Mouse (Mus musculus): ENCODE measurements around the gene Noc4l. TPM values are rescaled to one million over a fixed set of nuclear protein-coding genes. Genes with fewer than 3 reads are reported as not detected.

Gene Noc4l
- polyA plus RNA-seq, 1 experiment = 57.6 TPM

DNA sequence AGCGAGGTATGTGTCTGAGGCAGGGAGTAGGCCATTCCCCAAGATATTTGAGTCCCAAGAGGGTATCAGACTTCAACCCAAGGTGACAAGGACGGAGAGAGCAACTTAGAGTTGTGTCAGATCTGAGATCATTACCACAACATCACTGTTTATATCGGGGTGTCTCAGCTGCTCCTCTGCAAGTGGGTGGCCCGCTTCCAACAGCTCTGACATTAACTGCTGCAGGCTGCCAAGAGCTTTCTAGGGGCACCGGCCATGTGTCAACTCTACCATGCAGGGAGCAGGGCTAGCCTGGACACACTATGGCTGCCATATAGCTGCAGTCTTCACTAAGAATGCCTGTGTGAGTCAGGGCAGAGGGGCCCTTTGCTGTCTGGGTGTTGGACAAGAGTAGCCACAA is 43.3 kb downstream of the Noc4l start:
- no peak for DNase-seq (ENCODE audit: low read depth in 1 of 2, low spot score in 2 of 2)
- H3K27ac ChIP-seq (ENCODE audit: insufficient read depth, low read length) = no peak overlapping the region
- H3K27me3 ChIP-seq (ENCODE audit: control insufficient read depth, insufficient read depth, low read length) = no peaks in the 10 kb centered on the region
- no peak overlapping the region for H3K4me3 ChIP-seq (ENCODE audit: extremely low read depth, insufficient read depth, insufficient read length)
- no peak for TF ChIP-seq CTCF (IDR thresholded peaks at IDR 0.05; ENCODE audit: extremely low read depth, insufficient read depth, insufficient read length, insufficient replicate concordance)
- no peak for TF ChIP-seq POLR2A (IDR thresholded peaks at IDR 0.05; ENCODE audit: low read depth, low read length)
- no peaks in the 10 kb centered on the region for H3K4me1 ChIP-seq (ENCODE audit: control insufficient read depth, insufficient read depth, insufficient read length)
- H3K36me3 ChIP-seq (ENCODE audit: control insufficient read depth, insufficient read depth, low read length) = no peaks in the 10 kb centered on the region
- WGBS = 84% methylated on average over 5 of the region's 5 CpGs

DNA sequence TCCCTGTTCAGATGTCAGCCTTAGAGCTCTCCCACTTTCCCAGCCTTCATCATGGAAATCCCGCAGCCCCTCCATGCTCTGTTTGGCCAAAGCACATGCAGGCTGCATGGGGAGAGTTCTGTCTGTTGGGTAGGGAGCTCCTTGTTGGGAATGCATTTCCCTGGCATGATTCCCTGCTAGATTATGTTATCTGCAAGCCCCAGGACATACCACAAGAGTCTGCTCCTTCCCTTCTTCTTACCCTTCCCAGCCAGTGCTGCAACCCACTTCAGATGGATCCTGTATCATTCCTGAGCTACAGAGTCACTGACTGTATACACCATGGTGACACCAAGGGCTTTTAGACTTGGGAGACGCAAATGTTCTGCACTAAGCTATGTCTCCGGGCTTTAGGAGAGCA is 43.8 kb downstream of the Noc4l start:
- TF ChIP-seq POLR2A (IDR thresholded peaks at IDR 0.05; ENCODE audit: low read depth, low read length) = no peak
- no peak for TF ChIP-seq CTCF (IDR thresholded peaks at IDR 0.05; ENCODE audit: extremely low read depth, insufficient read depth, insufficient read length, insufficient replicate concordance)
- no peak overlapping the region for H3K27ac ChIP-seq (ENCODE audit: insufficient read depth, low read length)
- no peak for DNase-seq (ENCODE audit: low read depth in 1 of 2, low spot score in 2 of 2)
- H3K36me3 ChIP-seq (ENCODE audit: control insufficient read depth, insufficient read depth, low read length) = no peaks in the 10 kb centered on the region
- no peaks in the 10 kb centered on the region for H3K27me3 ChIP-seq (ENCODE audit: control insufficient read depth, insufficient read depth, low read length)
- 88% methylated on average over 3 of the region's 3 CpGs for WGBS
- no peaks in the 10 kb centered on the region for H3K4me1 ChIP-seq (ENCODE audit: control insufficient read depth, insufficient read depth, insufficient read length)
- H3K4me3 ChIP-seq (ENCODE audit: extremely low read depth, insufficient read depth, insufficient read length) = no peak overlapping the region

DNA sequence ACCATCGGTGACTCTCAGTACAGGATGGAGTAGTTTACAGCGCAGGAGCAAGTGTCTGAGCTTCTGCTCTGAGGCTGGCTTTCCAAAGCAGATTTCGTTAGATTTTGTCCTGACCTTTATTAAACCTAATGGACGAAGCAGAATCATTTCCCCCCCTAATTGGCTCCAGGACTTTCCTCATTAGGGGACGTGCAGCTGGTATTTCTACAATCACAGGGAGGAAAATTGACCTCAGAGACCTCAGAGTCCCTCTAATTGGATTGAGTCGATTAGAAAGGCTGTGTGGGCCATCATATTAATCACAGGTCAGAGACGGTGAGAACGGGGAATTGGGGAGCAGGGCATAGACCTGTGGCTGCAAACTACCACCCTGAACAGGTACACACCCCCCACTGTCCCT is 44.3 kb downstream of the Noc4l start:
- Histone ChIP-seq H3K4me1 (ENCODE audit: control insufficient read depth, insufficient read depth, insufficient read length) (no peaks in the 10 kb centered on the region), H3K4me3 (ENCODE audit: extremely low read depth, insufficient read depth, insufficient read length) (no peak overlapping the region), H3K27me3 (ENCODE audit: control insufficient read depth, insufficient read depth, low read length) (no peaks in the 10 kb centered on the region), H3K36me3 (ENCODE audit: control insufficient read depth, insufficient read depth, low read length) (no peaks in the 10 kb centered on the region), H3K27ac (ENCODE audit: insufficient read depth, low read length) (no peak overlapping the region)
- no peak for DNase-seq (ENCODE audit: low read depth in 1 of 2, low spot score in 2 of 2)
- TF ChIP-seq CTCF (IDR thresholded peaks at IDR 0.05; ENCODE audit: extremely low read depth, insufficient read depth, insufficient read length, insufficient replicate concordance) = no peak
- TF ChIP-seq POLR2A (IDR thresholded peaks at IDR 0.05; ENCODE audit: low read depth, low read length) = no peak
- WGBS = 86% methylated on average over 8 of the region's 8 CpGs

DNA sequence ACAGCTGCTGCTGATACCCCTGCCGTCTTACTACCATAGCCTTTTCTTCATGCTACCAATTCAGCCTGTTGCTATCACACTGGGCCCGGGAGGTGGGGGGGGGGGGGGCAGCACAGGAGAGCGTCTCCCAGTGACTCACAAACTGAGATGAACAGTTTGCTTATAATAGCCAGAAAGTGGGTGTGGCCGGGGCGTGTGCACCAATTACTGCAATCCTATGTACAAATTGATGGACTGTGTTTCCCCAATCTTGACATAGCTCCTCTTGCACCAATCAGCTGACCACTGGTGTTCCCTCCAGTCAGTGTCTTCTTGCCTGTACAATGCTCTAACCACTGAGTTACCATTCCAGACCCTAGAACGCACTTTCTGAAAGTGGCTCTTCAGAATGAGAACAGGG is 44.9 kb downstream of the Noc4l start:
- WGBS = 82% methylated on average over 6 of the region's 6 CpGs

DNA sequence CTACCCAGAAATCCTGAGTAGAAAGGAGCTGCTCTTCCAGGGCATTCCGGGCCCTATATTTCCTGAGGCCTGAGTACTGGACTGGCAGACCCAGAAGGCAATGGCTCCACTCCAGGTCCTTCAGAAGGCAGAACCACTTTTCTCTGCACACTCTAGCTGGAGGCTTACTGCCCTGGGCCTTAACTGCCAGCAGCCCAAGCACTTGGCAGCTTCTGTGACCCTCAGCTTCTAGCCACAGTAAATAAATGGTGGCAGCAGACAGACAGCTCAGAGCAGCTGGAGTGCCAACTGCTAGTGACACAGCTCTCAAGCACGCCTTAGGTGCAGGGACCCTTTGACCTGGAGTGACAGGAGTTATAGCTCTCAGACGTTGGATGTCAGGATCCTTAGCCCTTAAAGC is 45.5 kb downstream of the Noc4l start:
- DNase-seq (ENCODE audit: low read depth in 1 of 2, low spot score in 2 of 2) = no peak
- no peak overlapping the region for H3K4me3 ChIP-seq (ENCODE audit: extremely low read depth, insufficient read depth, insufficient read length)

More for the DNA sequence above, 44.9 kb downstream of the Noc4l start:
- Histone ChIP-seq H3K27me3 (ENCODE audit: control insufficient read depth, insufficient read depth, low read length) (no peaks in the 10 kb centered on the region), H3K36me3 (ENCODE audit: control insufficient read depth, insufficient read depth, low read length) (no peaks in the 10 kb centered on the region), H3K27ac (ENCODE audit: insufficient read depth, low read length) (no peak overlapping the region), H3K4me1 (ENCODE audit: control insufficient read depth, insufficient read depth, insufficient read length) (no peaks in the 10 kb centered on the region), H3K4me3 (ENCODE audit: extremely low read depth, insufficient read depth, insufficient read length) (no peak overlapping the region)
- no peak for TF ChIP-seq CTCF (IDR thresholded peaks at IDR 0.05; ENCODE audit: extremely low read depth, insufficient read depth, insufficient read length, insufficient replicate concordance)
- TF ChIP-seq POLR2A (IDR thresholded peaks at IDR 0.05; ENCODE audit: low read depth, low read length) = no peak
- DNase-seq (ENCODE audit: low read depth in 1 of 2, low spot score in 2 of 2) = no peak

DNA sequence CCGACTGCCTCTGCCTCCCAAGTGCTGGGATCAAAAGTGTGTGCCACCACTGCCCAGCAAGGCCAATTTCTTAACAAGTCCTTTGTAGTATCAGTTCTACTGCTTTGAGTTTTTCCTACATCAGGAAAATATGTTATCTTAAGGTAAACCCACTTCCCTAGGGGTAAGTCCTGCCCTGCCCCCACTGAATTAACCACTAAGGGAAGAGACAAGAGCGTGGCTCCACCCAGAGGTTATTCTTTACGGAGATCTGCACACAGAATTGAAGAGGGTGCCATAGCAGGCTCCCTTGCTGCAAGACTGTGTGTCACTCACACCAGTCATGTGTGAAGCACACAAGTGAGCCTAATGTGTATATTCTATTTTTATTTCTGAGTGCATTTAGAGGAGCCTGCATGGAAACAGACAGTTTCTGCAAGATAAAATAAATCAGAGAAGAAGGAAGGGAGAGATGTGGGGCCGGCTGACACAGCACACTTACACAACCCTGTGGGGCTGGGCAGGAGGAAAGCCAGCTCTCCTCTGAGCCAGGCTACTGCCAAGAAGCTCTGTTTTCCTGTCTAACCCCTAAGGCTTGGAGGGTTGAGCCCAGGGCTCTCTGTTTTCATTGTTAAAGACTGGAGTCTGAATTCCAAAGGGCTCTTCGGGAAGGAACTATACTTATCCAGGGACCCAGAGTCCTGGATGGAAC is 47.5 kb downstream of the Noc4l start:
- H3K4me3 ChIP-seq (ENCODE audit: extremely low read depth, insufficient read depth, insufficient read length) = no peak overlapping the region
- no peaks in the 10 kb centered on the region for H3K27me3 ChIP-seq (ENCODE audit: control insufficient read depth, insufficient read depth, low read length)
- no peak for TF ChIP-seq POLR2A (IDR thresholded peaks at IDR 0.05; ENCODE audit: low read depth, low read length)
- no peak for TF ChIP-seq CTCF (IDR thresholded peaks at IDR 0.05; ENCODE audit: extremely low read depth, insufficient read depth, insufficient read length, insufficient replicate concordance)
- no peak overlapping the region for H3K27ac ChIP-seq (ENCODE audit: insufficient read depth, low read length)
- H3K4me1 ChIP-seq (ENCODE audit: control insufficient read depth, insufficient read depth, insufficient read length) = no peaks in the 10 kb centered on the region
- whole genome bisulfite sequencing = 37% methylated on average over 5 of the region's 5 CpGs
- no peak for DNase-seq (ENCODE audit: low read depth in 1 of 2, low spot score in 2 of 2)
- H3K36me3 ChIP-seq (ENCODE audit: control insufficient read depth, insufficient read depth, low read length) = no peaks in the 10 kb centered on the region

More for the DNA sequence above, 45.5 kb downstream of the Noc4l start:
- Histone ChIP-seq H3K27ac (ENCODE audit: insufficient read depth, low read length) (no peak overlapping the region; the same call in 1 of the 2 replicates), H3K36me3 (ENCODE audit: control insufficient read depth, insufficient read depth, low read length) (no peaks in the 10 kb centered on the region), H3K4me1 (ENCODE audit: control insufficient read depth, insufficient read depth, insufficient read length) (no peaks in the 10 kb centered on the region), H3K27me3 (ENCODE audit: control insufficient read depth, insufficient read depth, low read length) (no peaks in the 10 kb centered on the region)
- 87% methylated on average over 3 of the region's 3 CpGs for WGBS
- TF ChIP-seq CTCF (IDR thresholded peaks at IDR 0.05; ENCODE audit: extremely low read depth, insufficient read depth, insufficient read length, insufficient replicate concordance) (no peak), POLR2A (IDR thresholded peaks at IDR 0.05; ENCODE audit: low read depth, low read length) (no peak)

DNA sequence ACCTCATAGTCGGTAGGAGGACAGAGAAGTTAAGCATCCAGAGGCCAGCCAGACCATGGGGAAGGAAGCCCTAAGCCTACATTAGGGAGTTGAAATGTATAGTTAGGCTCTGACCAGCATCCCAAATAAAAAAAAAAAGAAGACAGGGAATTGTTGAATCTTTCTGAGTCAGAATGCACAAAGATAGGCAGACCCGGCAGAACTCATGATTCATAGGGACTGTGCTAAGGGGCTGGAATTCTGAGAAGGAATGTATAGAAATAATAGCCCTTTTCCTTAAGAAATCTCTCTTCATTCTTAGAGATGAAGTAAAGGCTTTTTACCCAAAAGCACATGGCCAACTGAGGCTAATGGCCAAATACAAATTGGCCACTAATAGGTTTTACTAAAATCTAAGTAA is 48.9 kb downstream of the Noc4l start:
- TF ChIP-seq POLR2A (IDR thresholded peaks at IDR 0.05; ENCODE audit: low read depth, low read length) (no peak), CTCF (IDR thresholded peaks at IDR 0.05; ENCODE audit: extremely low read depth, insufficient read depth, insufficient read length, insufficient replicate concordance) (no peak)
- Histone ChIP-seq H3K27me3 (ENCODE audit: control insufficient read depth, insufficient read depth, low read length) (no peaks in the 10 kb centered on the region), H3K4me1 (ENCODE audit: control insufficient read depth, insufficient read depth, insufficient read length) (no peaks in the 10 kb centered on the region), H3K36me3 (ENCODE audit: control insufficient read depth, insufficient read depth, low read length) (no peaks in the 10 kb centered on the region), H3K27ac (ENCODE audit: insufficient read depth, low read length) (no peak overlapping the region), H3K4me3 (ENCODE audit: extremely low read depth, insufficient read depth, insufficient read length) (no peak overlapping the region)
- no peak for DNase-seq (ENCODE audit: low read depth in 1 of 2, low spot score in 2 of 2)
- WGBS = 92% methylated on average over 2 of the region's 2 CpGs
